Mouse (Mus musculus): ENCODE data around the gene Ranbp3l.
A peak's percentile ranks its signal among the peaks of the same experiment; 100 is the strongest.
"Not testable (repeated sequence)": the region's sequence is repeated elsewhere in the genome, so short reads cannot be mapped to it uniquely, and the experiment has no call there.

Gene Ranbp3l

DNA sequence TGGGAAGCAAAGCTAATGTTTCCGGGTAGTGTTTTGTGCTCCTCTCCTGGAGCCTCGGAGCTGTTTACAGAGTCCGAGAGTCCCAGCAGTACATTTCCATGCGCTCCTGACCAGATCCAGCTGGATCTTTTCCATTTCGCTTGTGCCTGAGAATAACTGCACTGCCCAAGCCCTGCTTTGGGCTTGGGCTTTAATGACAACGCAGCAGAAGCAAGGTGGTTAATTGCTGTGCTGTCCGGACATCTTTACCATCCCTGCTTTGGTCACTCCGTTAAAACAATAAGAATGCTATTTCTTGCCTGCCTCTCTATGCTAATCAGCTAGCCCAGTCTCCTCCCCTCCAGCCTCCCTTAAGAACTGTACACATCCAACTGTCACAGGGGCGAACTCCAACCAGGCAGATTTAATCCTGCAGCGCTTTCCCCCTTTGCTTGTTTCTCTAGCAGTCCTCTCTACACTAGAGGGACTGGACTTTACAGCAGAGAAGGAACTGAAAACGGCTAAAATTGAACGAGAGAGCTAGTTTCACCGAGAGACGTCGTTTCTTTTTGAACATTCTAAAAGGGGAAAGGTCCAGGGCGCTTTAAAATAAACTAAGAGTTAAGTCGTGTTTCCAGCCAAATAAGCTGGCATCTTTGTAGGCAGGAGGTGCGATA lies at the start of gene Ranbp3l:
TSS of gene Ranbp3l (plus strand) at position 377 of the 656 bp plus-strand sequence.
- DNase-seq (ENCODE audit: low spot score): no peak

GRCm38 (mm10) chr15:8930061-8930460 lies 37.7 kb upstream of the Ranbp3l start:
- DNase-seq (ENCODE audit: low spot score): no peak

GRCm38 (mm10) chr15:8936911-8937310 lies 30.8 kb upstream of the Ranbp3l start:
- DNase-seq (ENCODE audit: low spot score): no peak

GRCm38 (mm10) chr15:8940861-8941260 lies 26.9 kb upstream of the Ranbp3l start:
- no peak for DNase-seq (ENCODE audit: low spot score)

GRCm38 (mm10) chr15:8950856-8951255 lies 16.9 kb upstream of the Ranbp3l start:
- DNase-seq (ENCODE audit: low spot score): no peak

DNA sequence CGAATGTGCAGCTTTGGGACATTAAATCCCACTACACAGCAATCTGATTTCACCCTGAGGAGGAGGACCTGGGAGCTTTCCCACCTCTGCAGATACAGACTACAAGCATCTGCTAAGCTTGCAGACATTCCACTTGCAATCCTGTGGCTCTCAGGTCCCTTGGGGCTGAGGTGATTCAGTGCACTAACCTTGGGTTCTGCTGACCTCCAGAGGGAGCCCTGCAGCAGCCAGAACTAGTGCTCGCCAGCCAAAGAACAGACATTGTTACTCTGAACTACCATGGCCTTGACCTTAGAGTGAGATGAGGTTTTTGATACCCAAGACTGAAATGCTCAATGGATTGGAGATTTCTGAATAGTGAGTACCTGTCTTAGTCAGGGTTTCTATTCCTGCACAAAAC lies 4.4 kb upstream of the Ranbp3l start:
- DNase-seq (ENCODE audit: low spot score): no peak

DNA sequence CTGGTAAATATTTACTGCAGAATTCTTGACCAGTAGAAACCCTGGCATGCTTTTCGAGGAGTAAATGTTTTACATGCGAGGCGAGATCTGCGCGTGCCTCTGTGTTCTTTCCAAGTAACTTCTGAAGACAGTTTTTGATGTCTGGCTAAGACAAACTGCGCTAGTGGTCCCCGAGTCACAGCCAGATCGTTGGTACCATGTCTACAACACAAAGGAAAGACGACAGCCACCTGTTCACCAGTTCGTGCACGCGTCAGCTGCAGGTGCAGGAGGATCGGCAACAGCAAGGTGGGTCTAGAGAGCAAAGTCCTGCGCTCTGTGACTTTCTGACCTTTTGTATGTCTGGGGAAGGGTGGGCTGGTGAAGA lies 463 bp downstream of the Ranbp3l start:
- no peak for DNase-seq (ENCODE audit: low spot score)

GRCm38 (mm10) chr15:8969061-8969635 lies 1.4 kb downstream of the Ranbp3l start:
- no peak for DNase-seq (ENCODE audit: low spot score)

DNA sequence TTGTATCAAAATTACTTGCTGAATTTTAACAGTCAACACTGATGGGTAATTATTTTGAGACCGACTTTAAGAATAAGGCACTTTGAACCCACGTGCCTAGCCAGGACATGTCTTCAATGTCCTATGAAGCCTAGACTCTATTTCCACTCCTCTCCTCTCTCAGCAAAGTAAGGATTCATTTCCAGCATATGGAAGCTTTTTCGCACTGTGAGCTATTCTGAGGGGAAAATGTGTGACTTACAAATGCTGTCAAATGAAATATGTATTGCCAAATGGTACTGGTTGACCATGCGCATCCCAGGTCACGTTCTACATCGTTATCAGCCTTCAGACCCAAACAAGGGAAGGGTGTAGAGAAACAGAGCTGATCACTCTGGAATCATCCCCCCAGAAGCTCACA lies 23.5 kb downstream of the Ranbp3l start:
- DNase-seq (ENCODE audit: low spot score): no peak

DNA sequence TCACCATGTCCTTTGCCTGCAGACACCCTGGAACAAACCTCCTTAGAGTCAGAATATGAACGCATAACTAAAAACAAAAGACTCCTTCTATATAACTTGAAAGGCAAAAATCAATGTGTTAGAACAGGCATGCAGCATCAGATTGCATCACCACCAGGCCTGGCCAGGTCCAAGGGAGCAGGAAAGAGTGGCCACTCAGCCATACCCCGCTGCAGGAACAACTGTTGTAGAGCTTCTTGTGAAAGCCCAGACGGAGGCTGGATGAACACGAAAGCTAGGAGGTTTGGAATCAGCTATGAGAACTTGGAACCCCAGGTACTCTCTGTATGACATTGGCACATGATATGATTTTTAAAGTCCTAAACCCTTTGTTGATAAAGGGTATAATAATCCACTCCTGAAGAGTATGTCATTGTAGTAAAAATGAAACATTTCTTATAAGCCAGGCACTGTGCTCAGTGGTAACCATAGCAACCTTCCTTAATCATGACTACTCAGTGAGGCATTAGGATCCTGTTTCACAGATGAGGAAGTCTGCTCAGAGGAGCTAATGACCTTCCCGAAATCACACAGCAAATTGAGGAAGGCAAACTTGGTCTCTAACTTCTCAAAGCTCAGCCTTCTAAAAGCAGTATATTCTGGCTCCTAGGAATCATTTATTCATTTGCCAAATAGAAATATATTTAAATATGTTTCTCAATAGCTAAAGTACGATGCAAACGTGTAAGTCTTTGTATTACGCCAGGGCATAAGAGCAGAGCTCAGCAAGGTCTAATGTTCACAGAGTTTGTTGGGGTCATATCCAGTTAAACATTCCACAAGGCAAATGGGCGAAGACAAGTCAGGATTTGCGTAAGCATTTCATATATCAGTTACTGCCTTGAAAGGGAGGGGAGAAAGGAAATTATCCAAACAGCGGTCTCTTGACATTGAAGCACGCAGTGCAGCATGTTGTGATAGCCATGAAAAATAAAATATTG lies 24.4 kb downstream of the Ranbp3l start:
- DNase-seq (ENCODE audit: low spot score): no peak

DNA sequence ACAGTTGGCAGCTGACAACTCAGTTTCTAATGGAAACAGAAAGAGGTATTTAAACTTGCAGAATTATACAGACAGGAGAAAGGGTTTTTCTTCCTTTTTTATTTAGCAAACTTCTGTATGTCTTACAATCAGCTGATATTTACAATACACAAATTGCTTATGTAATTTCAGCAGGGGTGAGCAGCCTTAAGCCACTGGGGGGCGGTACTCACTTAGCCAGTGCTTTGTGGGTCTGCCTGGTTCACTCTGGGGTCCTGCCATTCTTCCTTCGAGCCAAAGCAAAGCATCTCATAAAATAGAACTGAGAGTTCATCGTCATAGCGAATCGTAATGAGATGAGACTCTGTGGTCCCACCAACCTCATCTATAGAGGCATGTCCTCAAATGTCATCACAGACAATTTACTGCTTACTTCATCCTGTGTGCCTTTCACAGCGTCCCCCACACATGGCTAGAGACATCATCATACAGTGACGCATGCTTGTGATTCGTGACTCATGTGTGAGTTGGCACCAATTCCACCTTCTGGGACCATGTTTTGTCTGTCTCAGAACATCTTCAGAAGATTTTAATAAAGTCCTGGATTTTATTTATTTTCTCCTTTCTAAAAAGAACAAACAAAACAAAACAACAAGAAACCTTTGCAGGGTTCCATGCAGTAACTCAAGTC lies 27.0 kb downstream of the Ranbp3l start:
- DNase-seq (ENCODE audit: low spot score): no peak

GRCm38 (mm10) chr15:8995490-8995889 lies 27.7 kb downstream of the Ranbp3l start:
- DNase-seq (ENCODE audit: low spot score): no peak

- DNase-seq (ENCODE audit: low spot score): no peak
These were observed 35.0 kb downstream of the Ranbp3l start for GRCm38 (mm10) chr15:9002762-9003161.

GRCm38 (mm10) chr15:9009196-9009595 lies 41.4 kb downstream of the Ranbp3l start:
- DNase-seq (ENCODE audit: low spot score): no peak

DNA sequence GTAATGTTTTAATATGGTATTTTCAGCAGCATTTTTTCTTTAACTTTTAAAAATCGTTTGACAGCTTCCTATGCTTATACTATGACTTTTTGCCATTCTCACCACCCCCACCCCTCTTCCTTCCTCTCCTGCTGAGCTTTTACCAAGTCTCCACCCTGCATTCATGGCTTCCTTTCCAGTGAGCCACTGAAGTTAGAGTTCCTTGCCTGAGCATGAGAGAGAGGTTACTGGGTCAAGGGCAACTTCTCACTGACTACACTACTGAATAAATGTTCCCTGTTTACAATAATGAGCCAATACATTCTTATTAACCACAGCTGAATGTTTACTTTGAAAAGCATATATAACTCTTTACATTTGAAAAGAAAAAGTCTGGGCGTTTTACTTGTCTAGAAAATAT lies 46.8 kb downstream of the Ranbp3l start:
- DNase-seq (ENCODE audit: low spot score): no peak

GRCm38 (mm10) chr15:9015496-9015895 lies 47.7 kb downstream of the Ranbp3l start:
- not testable (repeated sequence) for DNase-seq (ENCODE audit: low spot score)

DNA sequence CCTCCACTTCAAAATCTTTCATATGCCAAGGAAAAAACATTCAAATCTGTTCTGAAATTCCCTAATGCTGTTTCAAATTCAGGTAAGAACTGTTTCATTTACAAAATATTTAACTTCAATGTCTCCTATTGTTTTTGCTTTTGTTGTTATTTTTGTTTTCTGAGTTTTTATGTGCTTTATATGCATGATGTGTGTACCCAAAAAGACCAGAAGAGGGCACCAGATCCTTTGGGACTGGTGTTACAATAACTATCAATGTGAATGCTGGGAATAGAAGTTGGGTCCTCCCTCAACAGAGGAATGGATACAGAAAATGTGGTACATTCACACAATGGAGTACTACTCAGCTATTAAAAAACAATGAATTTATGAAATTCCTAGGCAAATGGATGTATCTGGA lies 88.0 kb downstream of the Ranbp3l start:
- no peak for DNase-seq (ENCODE audit: low spot score)

- DNase-seq (ENCODE audit: low spot score): no peak
These were observed 92.1 kb downstream of the Ranbp3l start for GRCm38 (mm10) chr15:9059856-9060255.

DNA sequence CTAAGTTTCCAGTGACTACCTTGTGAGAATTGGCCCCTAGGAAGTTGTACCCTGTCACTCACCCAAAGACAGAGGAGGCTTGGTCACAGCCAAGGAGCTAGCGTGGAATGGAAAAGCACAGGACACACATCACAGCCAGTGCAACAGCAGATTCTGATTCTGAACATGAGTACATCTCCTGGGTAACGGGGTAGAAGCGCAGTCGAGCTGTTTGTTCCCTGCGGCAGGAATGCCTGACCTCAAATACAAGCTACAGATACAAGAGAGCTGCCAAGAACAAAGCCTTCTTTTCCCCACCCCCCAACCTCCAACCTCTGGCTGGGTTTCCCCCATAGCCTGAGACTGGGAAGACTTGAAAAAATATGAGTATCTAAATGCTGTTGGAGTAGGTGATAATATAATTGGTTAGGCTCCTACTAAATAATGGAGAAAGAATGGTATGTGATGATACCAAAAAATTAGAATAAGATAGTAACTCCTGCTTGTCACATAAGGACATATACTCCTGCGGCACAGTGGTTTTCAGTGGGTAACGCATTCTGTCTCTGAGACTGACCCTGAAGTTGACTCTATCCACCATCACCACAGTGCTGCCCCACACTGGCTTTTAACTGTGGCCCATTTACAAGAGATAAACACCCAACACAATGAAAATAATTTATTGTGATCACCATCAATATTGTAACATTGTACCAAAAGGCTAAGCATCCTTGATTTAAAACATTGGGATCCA lies 93.6 kb downstream of the Ranbp3l start:
- peak; percentile 56 for DNase-seq (ENCODE audit: low spot score)

DNA sequence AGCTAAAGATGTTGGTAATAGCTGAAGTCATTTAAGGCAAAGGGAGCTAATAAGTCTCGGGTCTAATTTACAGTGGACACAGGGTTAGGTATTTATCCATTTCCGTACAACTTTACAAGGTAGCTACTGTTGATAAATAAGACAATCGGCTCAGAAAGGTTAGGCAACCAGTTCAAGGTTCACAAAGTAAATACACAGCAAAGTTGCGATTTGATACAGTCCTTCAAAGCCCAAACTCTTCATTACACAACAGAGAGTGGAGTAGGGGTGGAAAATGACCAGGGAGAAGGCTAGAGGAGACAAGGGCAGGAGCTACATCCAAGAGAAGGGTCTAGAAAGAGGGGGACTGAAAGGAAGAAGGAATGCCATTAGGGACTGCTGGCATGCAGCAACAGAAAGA lies 101.1 kb downstream of the Ranbp3l start:
- no peak for DNase-seq (ENCODE audit: low spot score)

- no peak for DNase-seq (ENCODE audit: low spot score)
These were observed 102.6 kb downstream of the Ranbp3l start for GRCm38 (mm10) chr15:9070353-9070752.
